Mouse (Mus musculus) midbrain, postnatal 0 days (tissue): ENCODE measurements at regions not wholly inside any gene's neighbourhood (a gene's known extent, or its start where the extent isn't known, plus 50 kb on each side); places are given as distances from the start of the nearest gene placed in this dataset.

Source experiments
- ATAC-seq: fragments of 200-750 bp; cut with Nextera tagmentation; 2 replicates; pipeline ENCODE4 v1.8.0; 2017; ENCODE audit warnings: moderate number of reproducible peaks, mild to moderate bottlenecking, moderate TSS enrichment, moderate library complexity; ENCODE audit not compliant: low FRiP score
- DNase-seq: peaks from one replicate; pipeline ENCODE4 v3.0.0-alpha.2; 2015; ENCODE audit warnings: low spot score
- H3K27ac ChIP-seq: fragments of 300-500 bp; sonication (generic); 2 replicates; pipeline ENCODE4 v1.5.1; 2014; ENCODE audit warnings: low read depth, mild to moderate bottlenecking, low read length, mixed read lengths
- H3K27me3 ChIP-seq: fragments of 300-500 bp; sonication (generic); 2 replicates; pipeline ENCODE4 v1.6.1; 2014; ENCODE audit warnings: low read length, control low read depth, mixed read lengths; ENCODE audit not compliant: insufficient read depth
- H3K36me3 ChIP-seq: fragments of 300-500 bp; sonication (generic); 2 replicates; pipeline ENCODE4 v1.6.1; 2014; ENCODE audit warnings: low read length, control low read depth, mixed read lengths; ENCODE audit not compliant: insufficient read depth
- H3K4me1 ChIP-seq: fragments of 300-500 bp; sonication (generic); 2 replicates; pipeline ENCODE4 v1.6.1; 2014; ENCODE audit warnings: mild to moderate bottlenecking, control low read depth, antibody characterized with exemption, low read length, mixed read lengths; ENCODE audit not compliant: insufficient read depth
- H3K4me2 ChIP-seq: fragments of 300-500 bp; sonication (generic); 2 replicates; pipeline ENCODE4 v1.6.1; 2014; ENCODE audit warnings: low read depth, mild to moderate bottlenecking, low read length, mixed read lengths; ENCODE audit not compliant: poor library complexity, severe bottlenecking
- H3K4me3 ChIP-seq: fragments of 300-500 bp; sonication (generic); 2 replicates; pipeline ENCODE4 v1.5.1; 2014; ENCODE audit warnings: low read depth, mild to moderate bottlenecking, low read length, moderate library complexity
- H3K9ac ChIP-seq: fragments of 300-500 bp; sonication (generic); replicated peaks from 2 replicates; pipeline ENCODE4 v1.6.1; 2014; ENCODE audit warnings: mild to moderate bottlenecking, low read length, moderate library complexity, mixed read lengths; ENCODE audit not compliant: poor library complexity, severe bottlenecking
- H3K9me3 ChIP-seq: fragments of 300-500 bp; sonication (generic); 2 replicates; pipeline ENCODE4 v1.6.1; 2016; ENCODE audit warnings: low read length, control low read depth
- CTCF ChIP-seq: IDR thresholded peaks from 2 replicates; pipeline ENCODE4 v1.5.1; 2016; ENCODE audit warnings: antibody characterized with exemption, mild to moderate bottlenecking
- WGBS: fragments of 180-500 bp; shearing (Covaris S2); extraction: QIAGEN DNeasy Blood & Tissue Kit; methylation state at CpG from one replicate; pipeline ENCODE4 v1.1.7; 2014; 5-methylcytosine and 5-hydroxymethylcytosine counted together

DNA sequence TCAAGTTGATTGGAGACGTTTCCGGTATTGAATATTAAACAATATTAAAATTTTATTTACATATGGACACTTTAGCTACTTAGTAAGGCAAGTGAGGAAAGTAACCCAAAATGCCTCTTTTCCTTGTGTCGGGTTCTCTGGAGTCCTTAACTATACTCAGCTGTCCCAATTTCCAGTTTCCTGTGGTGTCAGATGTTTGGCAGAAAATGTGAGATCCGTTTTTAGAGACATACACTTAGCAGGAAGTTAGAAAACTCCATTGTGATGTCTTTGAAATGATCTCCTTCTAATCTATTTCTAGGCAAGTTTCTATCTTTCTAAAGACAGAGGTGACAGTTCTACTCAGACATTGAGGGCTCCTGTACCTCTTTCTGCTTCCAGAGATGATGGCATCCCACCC, 168.9 kb upstream of the Plcxd3 start:
- TF ChIP-seq CTCF = no peak
- Histone ChIP-seq H3K4me2 (no peak overlapping the region), H3K36me3 (no peaks in the 10 kb centered on the region), H3K27me3 (no peaks in the 10 kb centered on the region), H3K4me3 (no peak overlapping the region), H3K9me3 (no peaks in the 10 kb centered on the region), H3K27ac (no peak overlapping the region), H3K9ac (no peak overlapping the region), H3K4me1 (no peaks in the 10 kb centered on the region)
- 82% methylated on average over 4 of the region's 4 CpGs for WGBS
- no peak for DNase-seq
- no peak for ATAC-seq

GRCm38 (mm10) chr15:4213371-4213770, 161.9 kb upstream of the Plcxd3 start:
- Histone ChIP-seq H3K4me1 (no peaks in the 10 kb centered on the region), H3K4me3 (no peak overlapping the region), H3K36me3 (no peaks in the 10 kb centered on the region), H3K4me2 (no peak overlapping the region), H3K9me3 (no peaks in the 10 kb centered on the region), H3K27me3 (no peaks in the 10 kb centered on the region), H3K9ac (no peak overlapping the region), H3K27ac (no peak overlapping the region)
- DNase-seq (no peak), ATAC-seq (no peak)
- TF ChIP-seq CTCF = no peak
- WGBS = 65% methylated on average over 3 of the region's 3 CpGs

GRCm38 (mm10) chr15:4219102-4219501, 156.2 kb upstream of the Plcxd3 start:
- Histone ChIP-seq H3K4me2 (no peak overlapping the region), H3K36me3 (no peaks in the 10 kb centered on the region), H3K27me3 (no peaks in the 10 kb centered on the region), H3K4me1 (no peaks in the 10 kb centered on the region), H3K27ac (no peak overlapping the region), H3K9me3 (no peaks in the 10 kb centered on the region), H3K9ac (no peak overlapping the region), H3K4me3 (no peak overlapping the region)
- no peak for TF ChIP-seq CTCF
- 81% methylated on average over 4 of the region's 4 CpGs for WGBS
- ATAC-seq (no peak), DNase-seq (no peak)

DNA sequence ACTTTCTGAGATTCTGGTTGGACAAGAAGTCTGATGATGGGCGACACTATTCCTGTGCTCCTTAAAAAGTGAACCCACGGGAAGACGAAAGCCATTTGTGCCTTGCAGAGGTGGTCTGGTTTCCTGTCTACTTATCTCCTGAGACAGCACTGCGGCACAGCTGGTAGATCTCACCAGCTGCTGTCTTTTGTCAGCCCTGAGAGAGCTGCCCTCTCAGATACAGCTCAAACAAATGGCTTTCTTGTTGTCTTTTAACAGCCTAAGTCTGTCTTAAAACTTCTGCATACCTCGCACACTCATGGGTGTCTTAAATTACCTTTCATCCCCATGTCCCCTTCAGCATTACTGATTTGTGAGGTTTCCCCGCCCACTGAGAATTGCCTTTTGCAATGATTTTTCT, 147.2 kb upstream of the Plcxd3 start:
- no peak for ATAC-seq
- Histone ChIP-seq H3K4me1 (no peaks in the 10 kb centered on the region), H3K9me3 (no peaks in the 10 kb centered on the region), H3K27ac (no peak overlapping the region), H3K27me3 (no peaks in the 10 kb centered on the region), H3K36me3 (no peaks in the 10 kb centered on the region), H3K4me3 (no peak overlapping the region), H3K9ac (no peak overlapping the region), H3K4me2 (no peak overlapping the region)
- TF ChIP-seq CTCF = no peak
- DNase-seq = no peak
- whole genome bisulfite sequencing = 75% methylated on average over 6 of the region's 6 CpGs

DNA sequence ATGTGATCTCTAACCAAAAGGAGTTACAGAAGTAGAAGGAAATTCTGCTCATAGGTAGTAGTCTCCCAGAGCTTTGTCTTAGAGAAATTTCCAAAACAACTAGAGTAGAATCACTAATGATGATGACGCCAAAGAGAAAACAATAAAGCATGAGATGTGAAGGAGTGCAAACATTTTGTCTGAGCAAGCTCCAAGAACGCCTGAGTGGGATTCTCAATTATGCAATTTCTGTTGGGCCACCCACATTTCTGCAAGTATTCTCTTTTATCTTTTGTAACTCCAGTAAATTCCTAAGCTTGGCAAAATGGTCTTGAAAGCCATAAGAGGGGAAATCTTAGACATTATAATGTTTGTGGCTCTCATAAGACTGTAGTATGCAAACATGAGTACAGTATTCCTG, 134.6 kb upstream of the Plcxd3 start:
- no peak overlapping the region for H3K4me3 ChIP-seq
- 81% methylated on average over 2 of the region's 2 CpGs for WGBS
- no peaks in the 10 kb centered on the region for H3K4me1 ChIP-seq
- no peaks in the 10 kb centered on the region for H3K36me3 ChIP-seq
- ATAC-seq = no peak
- no peak for TF ChIP-seq CTCF
- no peaks in the 10 kb centered on the region for H3K27me3 ChIP-seq
- H3K27ac ChIP-seq = no peak overlapping the region
- DNase-seq = no peak
- no peak overlapping the region for H3K4me2 ChIP-seq
- H3K9ac ChIP-seq = no peak overlapping the region
- no peaks in the 10 kb centered on the region for H3K9me3 ChIP-seq

DNA sequence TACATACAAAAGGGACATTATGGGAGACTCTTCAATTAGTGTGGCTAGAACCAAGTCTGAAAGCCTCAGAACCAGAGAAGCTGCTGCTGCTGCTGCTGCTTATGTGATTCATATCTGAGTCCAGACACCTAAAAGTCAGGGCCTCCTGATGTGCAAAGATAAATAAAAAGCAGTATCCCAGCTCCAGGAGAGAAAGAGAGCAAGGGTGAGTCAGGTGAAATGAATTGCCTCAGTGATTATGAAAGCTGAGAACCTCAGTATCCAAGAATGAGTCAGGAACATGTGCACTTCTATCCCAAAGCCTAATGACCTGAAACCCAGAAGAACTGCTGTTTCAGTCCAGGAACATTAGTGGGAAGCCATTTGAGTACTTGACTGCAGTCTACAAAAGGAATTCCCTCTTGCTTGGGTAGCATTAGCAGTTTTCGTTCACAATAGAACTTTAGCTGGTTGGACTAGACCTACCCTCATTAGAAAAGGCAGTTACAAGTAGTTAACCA, 127.6 kb upstream of the Plcxd3 start:
- 86% methylated on average over 1 of the region's 1 CpGs for WGBS
- DNase-seq (no peak), ATAC-seq (no peak)
- H3K4me1 ChIP-seq = no peaks in the 10 kb centered on the region
- H3K9ac ChIP-seq = no peak overlapping the region
- no peak overlapping the region for H3K27ac ChIP-seq
- no peaks in the 10 kb centered on the region for H3K36me3 ChIP-seq
- no peak overlapping the region for H3K4me3 ChIP-seq
- no peaks in the 10 kb centered on the region for H3K9me3 ChIP-seq
- no peak for TF ChIP-seq CTCF
- H3K27me3 ChIP-seq = no peaks in the 10 kb centered on the region
- no peak overlapping the region for H3K4me2 ChIP-seq

- Histone ChIP-seq H3K4me1 (no peaks in the 10 kb centered on the region), H3K9me3 (no peaks in the 10 kb centered on the region)
- no peak for TF ChIP-seq CTCF
These were observed 110.7 kb upstream of the Plcxd3 start for GRCm38 (mm10) chr15:4264601-4265000.

More at GRCm38 (mm10) chr15:4264601-4265000, 110.7 kb upstream of the Plcxd3 start:
- Histone ChIP-seq H3K9ac (no peak overlapping the region), H3K4me2 (no peak overlapping the region), H3K27me3 (no peaks in the 10 kb centered on the region), H3K36me3 (no peaks in the 10 kb centered on the region), H3K4me3 (no peak overlapping the region), H3K27ac (no peak overlapping the region)
- ATAC-seq = no peak
- 85% methylated on average over 4 of the region's 4 CpGs for WGBS
- DNase-seq = no peak
